Mouse (Mus musculus) v-Abl transformed pro-B cells (cell line): ENCODE results near the gene Klhdc8a.

ENCODE experiments used
- in situ Hi-C, 2 experiments: fragments of 400-800 bp; cut with MboI; formaldehyde crosslinking; loops; one replicate each; pipeline ENCODE4 v1.15.1; 2025; ENCODE audit not compliant: unreplicated experiment in 2 of 2

Klhdc8a gene

DNA sequence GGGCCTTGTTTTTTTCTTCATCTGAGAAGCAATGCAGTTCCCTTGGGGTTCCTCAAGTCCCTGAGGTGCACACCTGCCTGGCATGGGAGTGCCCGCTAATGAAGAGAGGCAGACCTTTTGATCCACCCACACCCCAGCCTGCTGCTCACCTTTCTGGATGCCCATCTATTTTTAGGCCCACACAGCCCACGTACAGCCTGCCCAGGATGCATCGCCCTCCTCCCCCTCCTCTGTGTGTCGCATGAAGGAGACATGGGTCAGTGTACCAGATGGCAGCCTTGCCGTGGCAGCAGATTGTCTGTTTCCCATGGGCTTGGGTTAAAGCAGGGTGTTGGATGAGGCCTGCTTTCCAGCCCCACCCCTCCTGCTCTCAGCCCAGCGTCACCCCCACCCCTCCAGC is 8.5 kb upstream of the Klhdc8a start:
- in situ Hi-C loops, result no loop called here

DNA sequence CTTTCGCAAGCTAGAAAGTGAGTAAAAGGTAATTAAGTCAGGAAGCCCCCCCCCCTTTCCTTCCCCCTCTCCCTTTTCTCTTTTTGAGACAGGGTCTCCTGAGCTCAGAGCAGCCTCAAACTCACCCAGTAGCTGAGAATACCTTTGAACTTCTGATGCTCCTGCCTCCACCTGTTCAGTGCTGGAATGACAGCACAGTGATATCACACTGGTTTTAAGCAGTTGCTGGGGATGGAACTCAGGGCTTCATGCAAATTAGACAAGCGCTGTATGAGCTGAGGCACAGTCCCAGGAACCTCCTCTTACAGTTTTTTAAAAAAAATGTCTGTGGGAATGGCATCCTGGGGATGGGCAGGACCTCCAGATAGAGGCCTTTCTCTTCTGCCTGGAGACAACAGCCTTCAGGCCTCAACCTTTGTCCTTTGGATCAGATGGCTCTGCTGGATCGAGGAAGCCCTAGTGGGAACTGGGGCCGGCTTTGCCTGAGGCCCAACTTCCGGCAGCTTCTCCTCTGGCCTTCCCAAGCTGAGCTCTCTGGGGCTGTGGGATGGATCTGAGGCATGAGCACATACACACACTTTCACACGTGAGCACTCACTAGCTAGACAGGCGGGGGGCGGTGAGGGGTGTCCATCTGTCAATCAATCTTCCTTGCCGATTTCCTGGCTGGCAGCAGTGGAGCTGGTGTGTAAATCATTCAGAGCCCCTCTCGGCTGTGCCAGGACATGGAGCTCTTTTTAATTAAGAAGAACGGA is 7.3 kb upstream of the Klhdc8a start:
- in situ Hi-C loops, result no loop called here

DNA sequence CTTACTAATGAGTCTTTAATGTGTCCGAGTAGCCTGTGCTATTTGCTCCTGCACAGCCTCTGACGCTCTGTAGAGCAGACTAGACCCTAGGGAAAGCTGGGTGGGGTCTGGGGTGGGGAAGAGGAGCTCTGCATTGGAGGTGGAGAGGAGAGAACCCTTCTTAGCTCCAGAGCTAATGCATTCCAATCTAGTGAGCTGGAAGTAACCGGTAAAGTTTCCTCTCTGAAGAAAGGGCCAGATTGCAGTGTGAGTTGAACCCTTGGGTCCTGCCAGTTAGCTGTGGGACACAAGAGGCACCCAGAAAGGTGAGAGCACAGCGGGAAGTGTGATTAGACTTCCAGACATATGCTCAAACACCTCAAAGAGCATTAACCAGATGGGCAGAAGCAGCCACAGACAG is 6.7 kb upstream of the Klhdc8a start:
- in situ Hi-C loops, result no loop called here

DNA sequence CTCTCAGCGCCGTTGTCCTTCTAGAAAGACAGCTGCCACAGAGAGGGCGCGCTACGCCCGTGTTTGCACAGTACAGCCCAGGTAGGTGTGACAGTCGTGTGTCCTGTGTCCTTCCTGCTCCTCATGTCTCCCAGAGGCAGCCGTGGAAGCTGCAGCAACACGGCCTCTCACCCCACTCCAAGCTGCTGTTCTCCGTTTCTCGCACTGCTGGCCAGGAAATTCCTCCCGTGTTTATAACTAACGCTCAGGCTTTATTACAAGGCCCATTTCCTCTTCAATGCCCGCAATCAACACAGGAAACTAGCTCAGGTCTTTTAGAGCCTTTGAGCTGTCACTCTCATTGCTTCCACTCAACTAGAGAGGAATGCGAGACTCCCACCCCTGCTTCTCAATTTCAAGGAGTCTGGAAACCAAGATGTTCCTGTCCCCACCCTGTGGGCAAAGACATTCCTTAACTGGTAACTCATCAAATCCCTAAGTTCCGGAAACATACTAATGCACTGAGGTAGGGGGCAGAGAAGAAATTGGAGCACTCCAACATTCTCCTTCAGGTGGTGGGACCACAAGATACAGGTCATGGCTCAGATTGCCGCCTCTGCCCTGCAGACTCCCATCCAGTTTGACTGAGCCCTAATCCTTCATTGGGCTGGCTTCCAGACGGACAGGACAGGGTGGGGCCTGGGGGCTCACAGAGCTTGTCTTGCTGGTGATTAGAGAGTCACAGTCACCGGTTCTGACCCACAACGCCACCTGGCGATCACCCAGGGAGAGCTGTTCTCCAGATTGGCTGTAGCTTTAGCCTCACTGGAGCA is 5.9 kb upstream of the Klhdc8a start:
- in situ Hi-C loops, result no loop called here

DNA sequence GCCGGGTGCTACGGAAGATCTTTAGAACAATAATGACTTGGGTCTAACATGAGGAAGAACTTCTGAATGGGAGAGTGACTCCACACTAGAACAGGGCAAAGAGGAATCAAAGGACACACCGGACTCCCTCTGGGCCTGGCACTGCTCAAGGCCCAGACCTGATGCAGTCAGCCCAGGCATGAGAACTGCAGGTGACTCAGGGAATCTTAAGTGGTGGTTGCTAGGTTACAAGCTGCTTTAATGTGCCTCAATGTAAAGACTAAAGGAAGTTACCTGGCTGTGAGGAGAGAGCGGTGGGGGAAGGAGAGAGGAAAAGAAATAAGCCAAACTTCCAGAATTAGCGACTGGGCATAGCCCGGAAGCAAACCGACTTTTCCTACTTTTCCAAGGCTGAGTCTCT is 2.9 kb upstream of the Klhdc8a start:
- in situ Hi-C loops, result no loop called here

DNA sequence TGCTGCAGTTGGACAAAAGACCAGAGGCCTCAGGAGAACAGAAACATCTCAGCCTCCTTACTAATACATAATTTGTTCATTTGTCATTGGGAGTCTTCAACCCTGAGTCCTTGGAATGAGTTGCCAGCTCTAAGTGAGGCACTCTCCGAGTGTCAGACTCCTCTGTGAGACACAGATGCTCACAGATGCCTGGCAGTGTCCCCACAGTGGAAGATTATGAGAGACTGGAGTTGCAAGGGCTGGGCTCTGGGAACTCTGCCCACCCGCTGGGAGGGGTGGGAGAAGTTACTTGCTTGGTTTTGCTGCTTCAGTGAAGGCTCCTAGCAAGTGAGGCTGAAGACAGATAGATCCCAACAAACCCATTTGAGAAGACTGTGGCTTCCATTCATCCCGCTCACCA is 2.4 kb upstream of the Klhdc8a start:
- in situ Hi-C loops, result no loop called here

DNA sequence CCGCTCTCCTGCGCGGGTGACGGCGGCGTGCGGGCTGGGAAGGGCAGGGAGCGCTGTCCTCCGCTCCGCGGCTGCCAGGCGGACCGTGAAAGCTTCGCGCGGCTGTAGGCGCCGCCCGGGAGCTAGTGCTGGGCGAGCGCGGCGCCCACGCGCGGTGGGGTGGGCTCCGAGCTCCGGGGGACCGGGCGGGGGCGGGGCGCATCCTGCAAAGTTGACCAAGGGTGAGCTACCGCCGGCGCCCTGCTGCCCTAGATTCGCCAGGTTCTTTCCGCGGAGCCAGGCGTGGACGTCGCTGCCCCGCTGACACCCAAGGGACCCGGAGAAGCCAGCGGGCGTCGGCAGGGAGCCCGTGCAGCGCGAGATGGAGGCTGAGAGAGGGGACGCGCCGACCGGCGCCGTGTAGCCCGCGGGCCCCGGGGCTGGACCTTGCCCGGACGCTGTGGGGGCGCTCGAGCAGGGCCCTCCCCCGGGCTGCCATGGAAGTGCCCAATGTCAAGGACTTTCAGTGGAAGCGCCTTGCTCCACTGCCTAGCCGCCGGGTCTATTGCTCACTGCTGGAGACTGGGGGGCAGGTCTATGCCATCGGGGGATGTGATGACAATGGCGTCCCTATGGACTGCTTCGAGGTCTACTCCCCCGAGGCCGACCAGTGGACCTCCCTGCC is 507 bp downstream of the Klhdc8a start:
- in situ Hi-C loops, result no loop called here

DNA sequence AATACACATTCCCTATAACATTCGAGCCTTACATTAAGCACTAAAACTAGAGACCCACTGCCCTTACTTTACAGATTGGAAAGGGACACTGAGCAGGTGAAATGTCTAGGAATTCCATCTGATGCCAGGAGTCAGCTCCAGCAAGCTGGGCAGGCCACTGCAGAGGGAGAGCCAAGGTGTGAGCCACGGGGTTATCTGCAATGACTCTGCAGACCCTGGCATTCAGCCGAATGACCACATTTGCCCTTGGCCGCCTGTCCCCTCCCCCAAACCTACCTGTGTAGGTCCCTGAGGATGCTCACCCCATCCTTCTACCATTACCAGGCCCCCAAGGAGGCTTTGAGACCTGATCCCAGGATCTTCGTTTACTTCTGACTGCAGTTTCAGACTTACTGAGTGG is 1.3 kb downstream of the Klhdc8a start:
- in situ Hi-C loops, result no loop called here

DNA sequence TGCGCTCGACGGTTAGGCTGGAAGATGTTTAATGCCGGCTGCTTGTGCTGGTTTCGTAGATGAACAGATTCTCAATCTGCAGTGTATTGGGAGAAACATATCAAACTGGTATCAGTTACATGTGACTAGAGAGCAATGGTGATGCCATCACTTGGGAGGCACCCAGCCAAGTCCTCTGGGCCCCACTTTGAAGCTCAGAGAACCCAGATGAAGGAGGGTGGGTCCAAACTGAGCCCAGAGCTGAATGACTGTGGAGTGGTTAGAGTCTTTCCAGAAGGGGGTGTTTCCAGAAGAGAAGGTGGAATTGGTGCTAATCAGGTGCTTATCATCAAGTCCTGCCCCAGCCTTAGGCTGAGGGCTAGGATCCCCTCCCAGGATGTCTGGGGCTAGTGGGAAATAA is 2.8 kb downstream of the Klhdc8a start:
- in situ Hi-C loops, result no loop called here

DNA sequence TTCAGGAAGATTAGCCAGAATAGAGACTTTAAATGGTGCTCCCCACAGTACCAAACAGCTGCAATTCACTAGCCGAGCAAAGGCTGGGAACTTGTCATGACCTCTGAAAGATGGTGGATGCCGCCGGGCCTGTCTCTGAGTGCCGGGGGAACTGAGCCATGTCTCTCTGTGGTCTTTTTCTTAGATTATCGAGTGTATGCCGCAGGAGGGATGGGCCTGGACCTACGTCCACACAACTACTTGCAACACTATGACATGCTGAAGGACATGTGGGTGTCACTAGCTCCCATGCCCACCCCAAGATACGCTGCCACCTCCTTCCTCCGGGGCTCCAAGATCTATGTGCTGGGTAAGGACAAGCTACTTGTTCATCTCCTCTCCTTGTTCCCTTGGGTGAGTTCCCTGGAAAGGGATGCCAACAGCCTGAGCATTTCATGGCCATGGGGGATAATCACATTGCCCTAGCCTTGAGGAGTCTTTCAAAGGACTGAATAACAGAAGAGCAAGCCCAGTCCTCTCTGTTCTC is 4.0 kb downstream of the Klhdc8a start:
- in situ Hi-C loops, result no loop called here

DNA sequence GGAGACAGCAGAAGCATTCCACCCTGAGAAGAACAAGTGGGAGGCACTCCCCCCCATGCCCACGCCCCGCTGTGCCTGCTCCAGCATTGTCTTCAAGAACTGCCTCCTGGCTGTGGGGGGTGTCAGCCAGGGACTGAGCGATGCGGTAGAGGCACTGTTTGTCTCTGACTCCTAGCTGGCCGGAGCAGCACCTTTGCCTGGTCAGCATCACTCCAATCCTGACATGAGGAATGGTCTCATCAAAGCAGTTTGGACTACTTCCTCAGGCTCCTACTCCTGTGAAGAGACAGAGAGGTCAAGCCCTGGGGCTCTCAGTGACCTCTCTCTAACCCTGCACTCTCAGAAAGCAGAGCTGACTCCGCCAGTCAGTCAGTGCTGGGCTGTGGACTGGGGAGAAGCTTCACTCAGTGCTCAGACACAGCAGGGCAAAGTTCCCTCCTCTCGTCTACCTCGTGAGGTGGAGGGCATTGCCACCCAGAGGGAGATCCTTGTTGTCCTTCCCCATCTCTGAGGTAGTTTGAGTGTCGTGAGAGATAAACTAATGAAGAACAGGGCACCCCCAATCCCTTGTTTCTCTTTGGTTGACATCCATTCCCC is 6.3 kb downstream of the Klhdc8a start:
- in situ Hi-C loops, result loop anchor here in 1 of 2 experiments (5.0 kb wide), 3 partner anchors 137 to 288 kb away; no protein-coding TSS in a partner anchor

DNA sequence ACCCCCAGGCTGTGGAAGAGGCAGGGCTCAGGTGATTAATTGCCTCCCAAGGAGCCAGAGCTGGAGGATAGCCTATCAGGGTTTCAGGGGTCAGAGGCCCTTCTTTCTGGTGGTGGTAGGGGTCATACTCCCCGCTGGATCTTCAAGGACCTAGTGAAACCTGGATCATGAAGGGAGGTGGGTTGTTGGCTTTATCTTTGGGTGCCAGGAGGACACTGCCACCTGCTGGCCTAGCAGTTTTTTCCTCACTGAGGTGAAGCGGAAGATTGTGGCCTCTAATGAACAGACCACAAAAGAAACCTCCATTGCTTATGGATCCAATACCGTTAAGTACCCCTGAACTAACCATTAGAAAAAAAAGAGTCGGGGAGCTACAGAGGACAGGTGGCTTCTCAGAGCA is 7.7 kb downstream of the Klhdc8a start:
- in situ Hi-C loops, result loop anchor here in 1 of 2 experiments (5.0 kb wide), 3 partner anchors 139 to 286 kb away; no protein-coding TSS in a partner anchor

DNA sequence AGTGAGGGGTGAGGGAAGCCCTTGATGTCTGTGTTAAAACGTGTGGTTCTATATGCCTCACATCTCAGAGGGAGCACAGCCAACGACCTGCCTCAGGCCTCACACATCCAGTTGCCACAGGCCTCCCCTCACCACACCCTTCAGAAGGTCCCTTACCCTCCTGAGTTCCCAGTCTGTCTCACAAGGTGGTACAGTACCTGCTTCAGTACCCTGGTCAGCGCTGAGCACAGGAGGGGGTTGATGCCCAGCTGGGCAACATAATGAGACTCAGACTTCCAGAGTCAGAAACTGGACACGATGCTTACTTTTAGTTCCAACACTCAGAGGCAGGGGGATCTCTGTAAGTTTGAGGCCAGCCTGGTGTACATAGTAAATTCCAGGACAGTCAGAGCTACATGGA is 8.4 kb downstream of the Klhdc8a start:
- in situ Hi-C loops, result loop anchor here in 1 of 2 experiments (5.0 kb wide), 3 partner anchors 140 to 285 kb away; no protein-coding TSS in a partner anchor

DNA sequence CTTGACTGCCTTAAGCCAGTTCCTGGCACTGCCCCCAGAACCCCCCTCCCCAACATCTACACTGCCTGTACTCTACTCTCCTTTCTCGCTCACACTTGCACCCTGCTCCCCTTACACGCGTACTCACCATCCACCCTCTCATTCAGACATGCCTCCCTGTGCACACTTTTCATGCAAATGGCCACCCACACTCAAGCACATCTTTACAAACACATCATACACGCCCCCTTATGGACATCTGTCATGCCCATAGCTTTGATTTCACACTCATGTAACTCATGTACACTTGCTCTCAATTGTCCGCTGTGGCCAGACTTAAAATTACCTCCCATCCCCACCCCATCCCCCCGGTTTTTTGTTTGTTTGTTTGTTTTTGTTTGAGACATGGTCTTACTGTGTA is 9.5 kb downstream of the Klhdc8a start:
- in situ Hi-C loops, result loop anchor here in 1 of 2 experiments (5.0 kb wide), 3 partner anchors 141 to 284 kb away; no protein-coding TSS in a partner anchor

DNA sequence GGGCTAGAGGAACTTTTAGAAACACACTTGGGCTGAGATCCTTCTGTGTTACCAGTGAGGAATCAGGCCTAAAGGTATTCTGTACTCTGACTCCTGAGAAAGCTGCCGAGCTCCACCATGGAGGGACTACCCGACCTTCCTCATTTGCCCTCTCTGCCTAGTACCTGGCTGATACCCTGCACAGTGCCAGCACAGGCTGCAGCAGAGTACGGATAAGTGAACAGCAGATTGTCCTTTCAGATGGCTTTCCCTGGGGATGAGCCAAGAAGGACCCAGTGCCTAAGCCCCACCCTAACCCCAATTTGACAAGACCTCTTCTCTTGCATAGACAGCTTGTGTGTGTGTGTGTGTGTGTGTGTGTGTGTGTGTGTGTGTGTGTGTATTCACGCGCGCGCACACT is 10.2 kb downstream of the Klhdc8a start:
- in situ Hi-C loops, result loop anchor here in 1 of 2 experiments (5.0 kb wide), 3 partner anchors 141 to 284 kb away; no protein-coding TSS in a partner anchor

DNA sequence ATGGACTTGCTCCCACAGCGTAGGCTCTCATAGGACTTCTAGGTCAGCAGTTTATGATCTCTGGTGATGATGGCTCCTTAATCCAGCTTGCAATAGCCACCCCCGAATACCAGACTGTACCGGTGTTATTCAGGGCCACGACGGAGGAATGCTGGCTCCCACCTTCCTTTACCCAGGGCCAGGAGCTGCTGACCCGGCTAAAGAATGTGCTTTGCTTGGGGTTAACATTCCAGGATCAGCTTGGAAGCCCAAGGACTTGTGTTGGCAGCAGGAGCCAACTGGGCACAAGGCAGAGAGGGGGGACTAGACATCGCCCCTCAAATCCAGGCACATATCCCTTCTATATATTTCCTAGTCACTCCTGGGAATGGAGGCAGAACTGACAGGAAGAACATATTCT is 12.3 kb downstream of the Klhdc8a start:
- in situ Hi-C loops, result loop anchor here (5.0 kb wide), 1 partner anchor 42 kb away; no protein-coding TSS in a partner anchor

DNA sequence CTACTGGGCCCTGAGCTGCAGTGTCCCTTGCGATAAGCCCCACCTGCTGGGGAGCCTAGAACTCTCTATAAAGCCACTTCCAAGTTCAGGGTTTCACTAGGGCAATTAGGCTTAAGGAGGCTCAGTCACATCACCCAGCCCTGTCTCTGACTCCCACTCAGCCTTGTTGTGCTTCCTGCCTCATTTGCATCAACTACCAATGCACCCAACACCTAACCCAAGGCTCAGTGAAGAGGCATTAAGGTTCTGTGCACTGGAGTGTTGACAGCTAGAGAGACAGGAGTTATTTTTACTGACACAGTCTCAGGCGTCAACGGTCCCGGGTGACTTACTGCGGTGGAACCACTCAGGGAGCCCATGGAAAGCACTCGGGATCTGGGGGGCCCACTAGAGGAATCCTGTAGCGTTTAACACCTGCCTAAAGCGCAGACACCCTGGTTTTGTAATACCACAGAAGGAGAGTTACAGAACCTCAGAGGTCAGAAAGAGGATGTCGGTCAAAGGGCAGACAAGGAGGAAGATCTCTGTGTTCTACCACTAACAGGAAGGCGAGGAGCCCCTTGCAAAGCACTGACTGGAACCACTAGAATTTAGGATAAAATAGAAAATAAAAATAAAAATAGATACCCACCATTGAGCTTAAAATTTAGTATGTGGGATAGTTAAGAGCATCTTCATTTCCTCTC is 12.9 kb downstream of the Klhdc8a start:
- in situ Hi-C loops, result loop anchor here (5.0 kb wide), 1 partner anchor 41 kb away; no protein-coding TSS in a partner anchor

DNA sequence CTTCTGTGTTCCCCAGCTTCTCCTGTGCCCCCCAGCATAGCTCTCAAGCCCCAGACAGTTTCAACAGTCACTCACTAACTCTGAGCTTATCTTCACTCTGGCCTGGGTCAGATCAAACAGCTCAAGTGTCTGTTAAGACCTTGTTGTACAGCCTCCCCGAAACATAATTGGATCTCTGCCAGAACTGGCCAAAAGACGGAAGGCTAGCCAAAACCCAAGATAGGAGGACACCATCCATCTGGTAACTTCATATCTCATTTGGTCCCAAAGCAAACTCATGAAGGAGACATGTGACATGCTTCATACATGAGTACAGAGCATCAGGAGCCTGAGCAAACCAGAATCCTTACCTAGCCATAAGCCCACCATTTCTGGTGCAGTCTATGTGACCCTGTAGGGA is 13.6 kb downstream of the Klhdc8a start:
- in situ Hi-C loops, result loop anchor here (5.0 kb wide), 1 partner anchor 40 kb away; no protein-coding TSS in a partner anchor

DNA sequence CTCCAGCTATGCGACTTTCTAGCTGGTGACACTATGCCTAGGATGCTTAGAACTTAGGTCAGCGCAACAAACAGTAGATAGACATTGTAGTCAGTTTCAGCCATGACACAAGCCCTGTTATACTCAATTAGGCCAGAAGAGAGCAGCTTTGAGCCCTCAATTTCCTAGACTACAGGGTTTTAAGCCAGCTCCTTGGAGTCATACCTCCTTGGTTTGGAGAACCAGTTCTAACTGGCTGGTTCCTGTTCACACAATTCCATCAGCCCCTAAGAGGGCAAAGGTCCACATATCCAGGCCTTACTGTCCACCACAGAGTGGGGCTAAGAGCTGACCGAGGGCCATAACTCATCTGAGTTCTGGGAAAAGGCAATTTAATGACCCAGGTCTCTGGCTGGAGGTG is 14.3 kb downstream of the Klhdc8a start:
- in situ Hi-C loops, result loop anchor here (5.0 kb wide), 1 partner anchor 40 kb away; no protein-coding TSS in a partner anchor
